Mouse (Mus musculus) stomach, embryonic 15.5 days (tissue): ENCODE results near the gene Appl2. TPM values are rescaled to one million over a fixed set of nuclear protein-coding genes. Genes with fewer than 3 reads are reported as not detected.

ENCODE experiments used
- polyA plus RNA-seq: library from polyadenylated mRNA; unstranded; fragments of >200 nt; fragmentation: Nextera tagmentation; extraction: Ambion mirVana; gene quantifications from 2 replicates; pipeline ENCODE4 v1.2.1, GENCODE M21; 2015

Appl2 gene
- polyA plus RNA-seq, 1 experiment from 2014 or later = 61.4 TPM

Other genes starting within 250 kb of the Appl2 start
- 2.4 and 2.7 TPM in 2 replicates for gene Aldh1l2, start 114.6 kb downstream of the Appl2 start, polyA plus RNA-seq
- 35.7 and 39.1 TPM in 2 replicates for gene Washc4, start 105.0 kb downstream of the Appl2 start, polyA plus RNA-seq
- 25.2 and 28.1 TPM in 2 replicates for gene 1500009L16Rik, start 74.1 kb upstream of the Appl2 start, polyA plus RNA-seq